Comparison of ENCODE assay signal across 9 mouse cellular contexts in genomic region chr10:115492956-115493777, GRCm38 (mm10).
DNase-seq lines count a peak whose midpoint lies in the region; ATAC-seq and TF ChIP-seq lines count a peak whose summit lies in the region.
"Had no signal": no experiment of that assay in that cellular context is flagged by ENCODE, and none has a peak within 500 bp of the region (broad histone marks: within the 10 kb centered on the region; RNA-seq: fewer than 3 reads in every experiment).

No protein-coding gene starts in this region.

- H3K27ac ChIP-seq in heart, adult 2 months: no peak overlapping the region
- no peak overlapping the region for H3K27ac ChIP-seq in limb, embryonic 11.5 days (replicated peaks; ENCODE audit: low read depth, low read length)
- H3K27ac ChIP-seq in stomach, embryonic 16.5 days (ENCODE audit: low read length): no peak overlapping the region

- TF ChIP-seq CTCF in heart, adult 2 months (IDR thresholded peaks at IDR 0.05): no peak

- 0 out of 2 replicates have a peak overlapping the region, but pooled peaks have one; percentile 12 for H3K4me2 ChIP-seq in limb, embryonic 11.5 days (ENCODE audit: low read depth, severe bottlenecking)
- H3K4me2 ChIP-seq in stomach, embryonic 16.5 days (ENCODE audit: low read depth, low read length): peak overlapping the region; percentile 26

- 44% methylated on average over 12 of the region's 12 CpGs for WGBS in heart, adult 2 months
- WGBS in limb, embryonic 11.5 days: 47% methylated on average over 12 of the region's 12 CpGs
- 29% methylated on average over 12 of the region's 12 CpGs for WGBS in stomach, embryonic 16.5 days

- H3K36me3 ChIP-seq in heart, adult 2 months (ENCODE audit: control insufficient read depth, insufficient read depth, low read length): no peaks in the 10 kb centered on the region
- no peaks in the 10 kb centered on the region for H3K36me3 ChIP-seq in limb, embryonic 11.5 days (ENCODE audit: control insufficient read depth, insufficient read depth, low read length)
- no peaks in the 10 kb centered on the region for H3K36me3 ChIP-seq in stomach, embryonic 16.5 days (ENCODE audit: control insufficient read depth, insufficient read depth, low read length)

- no peaks in the 10 kb centered on the region for H3K9me3 ChIP-seq in limb, embryonic 11.5 days (ENCODE audit: control insufficient read depth, low read length)
- H3K9me3 ChIP-seq in stomach, embryonic 16.5 days (replicated peaks; ENCODE audit: control insufficient read depth, low read length): 0 out of 2 replicates have a peak, but pooled peaks cover 3% of the 10 kb centered on the region

- TF ChIP-seq POLR2A in heart, adult 2 months (IDR thresholded peaks at IDR 0.05; ENCODE audit: insufficient read depth, low read depth, low read length): no peak

- intact Hi-C loops in heart, adult 2 months (cut with DNase I): no loop called here

- no peak overlapping the region for H3K9ac ChIP-seq in heart, adult 2 months (ENCODE audit: low read depth, low read length)
- no peak overlapping the region for H3K9ac ChIP-seq in limb, embryonic 11.5 days (ENCODE audit: low read length)
- no peak overlapping the region for H3K9ac ChIP-seq in stomach, embryonic 16.5 days (ENCODE audit: low read length)

- no peaks in the 10 kb centered on the region for H3K4me1 ChIP-seq in heart, adult 2 months (ENCODE audit: control insufficient read depth, insufficient read depth, low read length)
- 0 out of 2 replicates have a peak, but pooled peaks cover 3% of the 10 kb centered on the region for H3K4me1 ChIP-seq in limb, embryonic 11.5 days (ENCODE audit: control insufficient read depth, insufficient read depth, low read length)
- H3K4me1 ChIP-seq in stomach, embryonic 16.5 days (ENCODE audit: control insufficient read depth, insufficient read depth, low read length): no peaks in the 10 kb centered on the region
- H3K4me1 ChIP-seq: megakaryocyte, embryonic 14.5 days had no signal

- DNase-seq in heart, adult 11 months: peak; percentile 63
- no peak for DNase-seq in heart, adult 2 months
- DNase-seq in retina, postnatal 1 day: peak; percentile 11
- no peak for DNase-seq in retina, embryonic 14.5 days (ENCODE audit: low spot score)
- no peak for DNase-seq in limb, embryonic 11.5 days (ENCODE audit: low spot score)
- DNase-seq in spleen, postnatal 10 days (ENCODE audit: low spot score in 2 of 2): no peak

- TF ChIP-seq EP300 in heart, adult 2 months (IDR thresholded peaks at IDR 0.05; ENCODE audit: insufficient read depth, low read depth, low read length): no peak

- H3K4me3 ChIP-seq in heart, adult 2 months: no peak overlapping the region
- no peak overlapping the region for H3K4me3 ChIP-seq in limb, embryonic 11.5 days (ENCODE audit: low read depth, low read length)
- H3K4me3 ChIP-seq in stomach, embryonic 16.5 days (replicated peaks; ENCODE audit: low read length): no peak overlapping the region
- H3K4me3 ChIP-seq: megakaryocyte, embryonic 14.5 days had no signal

- H3K79me2 ChIP-seq in heart, adult 2 months (replicated peaks; ENCODE audit: control insufficient read depth, insufficient read depth, low read length): no peaks in the 10 kb centered on the region

- H3K27me3 ChIP-seq in heart, adult 2 months (ENCODE audit: control insufficient read depth, insufficient read depth, low read length): no peaks in the 10 kb centered on the region
- no peaks in the 10 kb centered on the region for H3K27me3 ChIP-seq in limb, embryonic 11.5 days (ENCODE audit: control insufficient read depth, insufficient read depth, low read length)
- no peaks in the 10 kb centered on the region for H3K27me3 ChIP-seq in stomach, embryonic 16.5 days (ENCODE audit: control insufficient read depth, insufficient read depth, low read length)
- H3K27me3 ChIP-seq: megakaryocyte, embryonic 14.5 days had no signal

- ATAC-seq in limb, embryonic 11.5 days (ENCODE audit: insufficient number of reproducible peaks, low FRiP score, low TSS enrichment, low read depth): no peak
- peak; percentile 68; the same call in 1 of the 2 replicates for ATAC-seq in stomach, embryonic 16.5 days (ENCODE audit: insufficient read depth, low FRiP score)
- no peak for ATAC-seq in erythroblast, adult 5-6 weeks (replicated peaks; ENCODE audit: low FRiP score, poor library complexity, severe bottlenecking)

Comparison
In these comparisons a context has a peak if more than half of its experiments do, and no peak if none do; other contexts are left out.
1. DNase-seq: peak in heart, adult 11 months (single experiment) and retina, postnatal 1 day (single experiment); none in heart, adult 2 months (0 of 2), retina, embryonic 14.5 days (single experiment), limb, embryonic 11.5 days (single experiment) and spleen, postnatal 10 days (0 of 2).